Mouse (Mus musculus) 416B (cell line): ENCODE results near the gene Farsa.
A peak's percentile ranks its signal among the peaks of the same experiment; 100 is the strongest.

Source experiments
- DNase-seq: peaks from one replicate; pipeline ENCODE4 v3.0.0; 2011; ENCODE audit warnings: low read depth

Gene Farsa

DNA sequence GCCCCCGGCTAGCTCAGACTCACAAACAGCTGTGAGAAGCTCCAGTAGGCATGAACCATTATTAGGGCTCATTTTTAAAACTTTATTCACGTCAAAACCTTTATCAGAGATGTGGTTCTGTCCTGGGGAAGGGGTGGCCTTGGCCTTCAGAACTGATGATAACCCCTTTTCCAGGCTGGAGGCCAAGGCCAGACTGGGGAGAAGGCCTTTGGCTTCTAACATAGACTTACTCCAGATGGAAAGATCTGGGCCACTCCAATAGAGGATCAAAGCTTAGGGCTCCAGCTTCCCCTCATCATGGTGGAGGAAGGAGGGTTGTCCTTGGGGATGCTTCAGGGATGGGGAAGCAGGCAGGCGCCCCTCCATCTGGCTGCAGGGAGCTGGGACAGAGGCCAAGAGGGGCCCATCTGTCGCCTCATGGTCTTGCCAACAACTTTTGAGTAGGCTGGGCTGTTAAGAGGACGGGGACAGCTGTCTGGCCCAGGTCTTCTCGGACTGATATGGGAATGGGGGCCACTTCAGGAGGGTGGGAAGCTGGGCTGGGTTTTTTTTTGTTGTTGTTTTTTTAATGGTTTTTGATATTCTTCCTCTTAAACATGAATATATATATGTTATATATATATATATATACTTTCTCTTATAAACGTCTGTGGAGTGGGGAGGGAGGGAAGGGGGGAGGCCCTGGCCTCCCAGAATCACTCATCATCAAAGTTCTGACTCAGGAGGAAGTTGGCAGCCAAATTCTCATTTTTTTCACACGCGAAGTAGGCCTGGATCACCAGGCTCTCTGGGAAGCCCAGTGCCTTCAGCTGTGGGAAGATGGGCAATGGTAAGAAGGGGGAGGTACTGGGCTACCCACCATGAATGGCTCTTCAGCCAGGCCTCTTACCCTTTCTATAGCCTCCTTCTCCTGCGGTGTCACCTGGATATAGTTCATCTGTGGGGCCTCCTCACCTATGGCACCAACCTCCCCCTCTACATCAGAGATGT is 21.6 kb upstream of the Farsa start:
- no peak for DNase-seq

DNA sequence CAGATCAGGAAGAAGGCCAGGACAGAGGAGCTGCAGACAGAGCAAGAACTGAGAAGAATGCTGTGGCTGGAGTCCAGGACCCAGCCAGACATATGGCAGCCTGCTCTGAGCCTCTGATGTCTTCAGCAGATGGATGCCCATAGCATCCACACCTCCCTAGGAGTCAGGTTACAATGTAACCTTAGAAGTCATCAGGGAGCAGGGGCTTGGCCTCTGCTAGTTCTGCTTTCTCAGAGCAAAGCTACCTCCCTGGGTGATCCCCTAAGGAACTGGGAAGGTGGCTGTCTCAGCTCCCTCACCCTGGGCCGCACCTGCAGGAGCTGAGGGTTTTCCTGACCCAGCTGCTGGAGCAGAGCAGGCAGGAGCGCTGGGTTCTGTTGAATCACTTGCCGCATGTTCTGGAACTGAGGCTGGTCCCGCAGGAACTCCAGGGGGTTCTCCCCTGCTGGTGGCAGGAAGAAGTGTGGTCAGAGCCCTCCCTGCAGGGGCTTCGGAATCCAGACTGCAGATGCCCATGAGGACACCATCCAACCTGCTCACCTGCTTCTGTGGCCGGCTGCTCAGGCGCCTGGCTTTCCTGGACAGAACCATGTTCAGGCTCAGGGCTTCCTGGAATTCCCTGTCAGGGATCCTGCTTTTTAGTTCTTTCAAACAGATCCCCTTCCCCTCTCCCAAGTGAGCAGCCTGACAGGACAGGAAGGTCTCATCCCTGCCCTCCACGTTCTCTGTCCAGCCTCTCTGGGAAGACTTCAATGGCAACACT is 19.5 kb upstream of the Farsa start:
- peak; percentile 59 for DNase-seq

DNA sequence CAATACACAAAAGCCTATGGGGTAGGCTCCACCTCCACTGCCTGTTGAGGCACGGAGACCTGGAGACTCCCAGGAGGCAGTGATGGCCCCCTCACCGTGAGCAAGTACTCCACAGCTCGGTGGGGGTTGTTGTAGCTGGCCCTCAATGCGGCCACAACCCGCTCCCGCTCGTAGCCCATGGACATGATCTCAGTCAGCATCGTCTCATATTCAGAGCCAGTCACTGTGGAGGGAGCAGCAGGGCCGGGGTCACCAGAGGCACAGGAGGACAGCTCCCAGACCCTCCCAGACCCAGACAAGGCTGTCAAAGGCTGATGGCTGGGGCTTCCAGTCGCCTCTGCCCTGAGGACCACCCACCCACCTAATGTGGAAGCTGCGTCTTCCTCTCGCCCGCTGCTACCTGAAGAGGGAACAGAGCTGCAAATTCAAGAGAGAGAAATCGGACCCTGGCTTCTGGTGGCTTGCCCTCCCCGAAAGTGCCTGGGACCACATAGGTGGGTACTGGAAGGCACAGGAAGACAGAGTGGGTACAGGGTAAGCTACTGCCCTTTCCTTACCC is 18.8 kb upstream of the Farsa start:
- DNase-seq, result no peak

DNA sequence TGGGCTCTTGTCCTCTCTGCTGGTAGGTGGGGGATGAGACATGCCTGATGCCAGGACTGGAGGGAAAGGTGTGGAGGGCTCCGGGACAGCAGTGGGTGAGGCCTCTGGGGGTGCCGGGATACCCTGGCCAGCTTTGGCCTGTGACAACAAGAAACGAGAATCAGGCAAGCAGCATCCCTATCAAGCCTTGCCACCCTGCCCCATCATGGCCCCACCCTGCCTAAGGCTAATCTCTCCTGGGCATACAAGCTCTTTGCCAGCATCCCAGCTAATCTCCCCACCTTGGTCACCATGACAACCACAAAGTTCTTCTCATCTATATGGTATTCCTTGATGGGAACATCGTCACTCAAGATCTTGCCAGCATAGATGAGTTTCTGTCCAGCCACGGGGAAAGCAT is 18.3 kb upstream of the Farsa start:
- no peak for DNase-seq

DNA sequence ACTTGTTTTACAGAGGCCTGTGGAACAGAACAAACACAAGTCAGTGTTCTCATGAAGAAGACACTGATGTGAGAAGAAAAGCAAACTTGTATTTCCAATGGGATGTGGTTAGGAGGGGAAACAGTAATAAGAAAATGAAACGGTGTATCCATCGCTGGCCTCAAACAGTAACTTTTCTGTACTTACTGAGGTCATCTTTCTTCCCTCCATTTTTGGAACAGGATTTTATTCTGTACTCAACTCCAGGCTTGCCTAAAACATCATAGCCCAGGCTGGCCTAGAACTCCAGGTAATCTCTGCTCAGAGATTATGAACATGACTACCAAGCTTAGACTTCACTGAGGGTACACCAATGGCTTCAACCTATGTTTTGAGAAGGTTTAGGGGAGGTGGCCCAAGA is 17.4 kb upstream of the Farsa start:
- no peak for DNase-seq

DNA sequence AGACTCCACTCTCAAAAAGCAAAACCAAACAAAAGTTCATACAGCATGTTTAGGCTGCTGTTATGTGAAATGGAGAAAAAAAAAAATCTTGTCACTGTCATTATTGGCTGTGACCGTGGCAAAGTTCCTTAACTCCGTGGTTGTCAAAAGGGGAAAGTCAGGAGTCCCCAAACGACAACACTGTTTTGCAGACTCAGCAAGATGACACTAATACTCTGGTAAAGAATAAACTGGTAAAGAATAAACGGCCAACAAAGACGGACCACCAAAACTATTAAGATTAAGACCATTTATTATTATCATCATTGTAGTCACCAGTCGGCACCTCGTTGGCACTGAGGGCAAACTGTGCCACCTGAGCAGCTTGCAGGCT is 16.9 kb upstream of the Farsa start:
- no peak for DNase-seq

DNA sequence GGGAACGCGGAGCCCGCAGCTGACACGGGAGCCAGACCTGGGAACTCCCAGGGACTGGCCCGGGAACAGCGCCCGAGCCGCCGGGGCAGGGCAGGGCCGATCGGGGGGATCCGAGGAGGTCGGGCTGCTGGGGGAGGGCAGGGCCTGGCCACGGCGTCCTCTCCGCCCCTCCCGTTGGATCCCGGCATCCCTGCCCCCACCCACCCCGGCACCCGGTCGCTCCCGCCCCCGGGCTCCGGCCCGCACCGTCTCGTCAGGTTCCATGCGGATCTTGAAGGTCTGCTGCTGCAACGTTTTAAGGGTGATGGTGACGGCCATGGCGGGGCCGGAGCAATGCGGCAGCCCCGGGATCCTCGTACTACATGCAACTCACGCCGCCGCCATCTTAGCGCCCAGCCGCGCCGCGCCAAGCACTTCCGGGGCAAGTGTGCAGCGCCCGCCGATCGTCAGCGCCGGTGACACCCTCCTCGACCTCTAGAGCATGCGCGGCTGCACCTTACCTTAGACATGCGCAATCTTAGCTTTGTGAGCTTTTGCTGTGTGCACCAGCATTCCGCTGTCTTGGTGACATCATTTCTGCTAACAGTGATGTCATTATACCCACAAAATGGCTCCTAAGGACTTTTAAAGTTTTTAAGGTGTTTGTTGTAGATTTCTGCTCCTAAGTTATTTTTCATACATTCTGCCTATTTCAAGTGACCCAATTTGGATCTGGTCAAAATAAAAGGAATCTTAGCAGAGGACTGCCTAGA is 16.4 kb upstream of the Farsa start, which contains the start of gene Rad23a:
Gene Rad23a (minus strand): TSS at position 418 of the 752 bp plus-strand sequence.
- DNase-seq, result peak; percentile 98

DNA sequence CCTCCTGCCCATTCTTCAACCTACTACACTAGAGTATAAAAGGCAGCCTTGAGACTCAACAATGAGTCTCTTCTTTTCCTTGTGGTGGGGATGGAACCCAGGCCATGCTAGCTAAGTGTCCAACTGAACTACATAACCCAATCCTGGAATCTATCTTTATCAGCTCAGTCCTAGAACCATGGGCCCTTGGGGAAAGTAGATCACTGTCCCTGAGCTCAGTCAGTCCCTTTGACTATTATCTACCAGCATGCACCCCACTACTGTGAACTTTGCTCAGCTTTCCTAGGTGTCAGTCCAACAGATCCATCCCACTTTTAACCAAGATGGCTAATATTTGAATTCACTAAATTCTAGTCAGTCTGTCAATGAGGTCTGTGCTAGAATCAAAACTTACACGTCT is 15.3 kb upstream of the Farsa start:
- no peak for DNase-seq

DNA sequence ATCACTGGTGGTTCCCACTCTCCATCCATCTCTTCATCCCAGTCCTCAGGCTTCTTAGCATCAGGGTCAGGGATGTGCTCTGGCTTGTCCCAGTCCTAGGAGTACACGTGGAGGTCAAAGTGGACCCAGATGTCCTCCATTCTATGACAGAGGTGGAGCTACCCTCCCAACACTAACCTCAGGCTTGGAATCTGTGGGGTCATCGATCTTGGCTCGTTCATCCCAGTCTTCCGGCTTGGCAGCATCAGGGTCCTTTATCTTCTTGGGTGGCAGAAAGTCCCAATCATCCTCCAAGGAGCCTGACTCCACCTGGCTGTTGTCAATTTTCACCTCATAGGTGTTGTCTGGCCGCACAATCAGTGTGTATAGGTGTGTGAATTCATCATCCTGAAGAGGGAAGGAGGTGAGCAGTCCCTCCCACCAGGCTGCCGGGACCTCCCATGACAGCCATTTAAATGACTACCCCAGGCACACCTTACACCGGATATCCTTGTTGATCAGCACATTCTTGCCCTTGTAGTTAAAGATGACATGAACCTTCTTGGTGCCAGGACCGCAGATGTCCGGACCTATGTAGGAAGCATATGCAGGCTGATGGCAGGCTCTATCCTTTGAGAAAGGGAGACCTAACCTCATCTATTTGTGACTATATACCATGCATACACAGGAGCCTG is 12.3 kb upstream of the Farsa start:
- DNase-seq, result no peak

DNA sequence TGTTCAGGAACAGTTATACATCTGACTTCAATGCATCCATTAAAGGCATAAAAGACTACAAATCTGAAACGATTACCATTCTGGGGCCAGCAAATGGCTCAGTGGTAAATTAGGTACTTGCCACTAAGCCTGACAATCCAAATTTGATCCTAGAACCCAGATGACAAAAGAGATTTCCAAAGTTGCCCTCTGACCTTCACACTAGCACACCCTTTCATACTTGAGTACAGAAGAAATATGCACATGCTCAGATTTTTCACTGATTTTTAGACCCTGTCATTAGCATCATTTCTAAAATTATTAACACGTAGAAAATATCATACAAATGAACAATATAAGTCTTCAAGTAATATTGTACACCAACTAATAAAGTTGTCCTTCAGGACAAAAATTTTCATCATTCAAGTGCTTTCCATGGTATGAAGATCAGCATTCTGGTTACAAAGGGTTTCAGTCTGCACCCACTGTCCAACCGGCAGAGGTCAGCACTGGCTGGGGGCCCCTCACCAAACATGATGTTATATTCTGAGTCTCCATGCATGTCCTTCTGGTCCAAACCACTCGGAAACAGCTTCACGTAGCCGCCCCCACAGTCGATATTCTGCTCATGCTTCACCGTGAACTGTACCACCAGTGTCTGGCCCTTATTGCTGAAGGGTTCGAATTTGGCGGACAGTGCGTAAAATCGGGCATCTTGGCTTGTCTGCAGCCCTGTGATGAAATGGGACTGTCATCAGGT is 11.3 kb upstream of the Farsa start:
- peak; percentile 72 for DNase-seq

DNA sequence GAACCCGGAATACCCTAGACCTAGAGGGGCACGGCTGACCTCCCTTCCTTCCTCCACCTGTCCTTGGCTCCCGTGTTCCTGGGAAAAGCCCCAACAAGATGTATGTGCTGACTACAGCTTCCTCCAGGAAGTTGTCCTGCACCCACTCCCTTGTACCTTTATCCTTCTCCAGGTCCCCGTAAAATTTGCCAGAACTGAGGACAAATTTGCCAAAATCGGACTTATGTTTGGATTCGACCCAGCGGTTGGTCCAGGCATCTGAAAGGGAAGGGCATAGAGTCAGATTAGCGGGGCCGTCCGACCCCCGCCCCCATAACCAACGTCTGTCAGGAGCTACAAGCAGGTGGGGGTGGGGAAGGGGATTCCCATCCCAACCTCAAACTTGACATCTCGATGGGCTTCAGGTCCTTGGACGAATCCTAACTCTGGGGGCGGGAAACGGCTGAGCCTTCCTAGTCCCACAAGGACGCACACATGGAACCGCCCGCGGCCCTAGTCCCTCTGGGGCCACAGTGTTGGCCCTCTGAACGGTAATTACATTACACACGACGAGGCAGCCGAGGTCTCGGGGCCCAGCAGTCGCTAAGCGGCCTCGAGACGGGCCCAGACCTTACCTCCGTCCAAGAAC is 10.6 kb upstream of the Farsa start:
- no peak for DNase-seq

DNA sequence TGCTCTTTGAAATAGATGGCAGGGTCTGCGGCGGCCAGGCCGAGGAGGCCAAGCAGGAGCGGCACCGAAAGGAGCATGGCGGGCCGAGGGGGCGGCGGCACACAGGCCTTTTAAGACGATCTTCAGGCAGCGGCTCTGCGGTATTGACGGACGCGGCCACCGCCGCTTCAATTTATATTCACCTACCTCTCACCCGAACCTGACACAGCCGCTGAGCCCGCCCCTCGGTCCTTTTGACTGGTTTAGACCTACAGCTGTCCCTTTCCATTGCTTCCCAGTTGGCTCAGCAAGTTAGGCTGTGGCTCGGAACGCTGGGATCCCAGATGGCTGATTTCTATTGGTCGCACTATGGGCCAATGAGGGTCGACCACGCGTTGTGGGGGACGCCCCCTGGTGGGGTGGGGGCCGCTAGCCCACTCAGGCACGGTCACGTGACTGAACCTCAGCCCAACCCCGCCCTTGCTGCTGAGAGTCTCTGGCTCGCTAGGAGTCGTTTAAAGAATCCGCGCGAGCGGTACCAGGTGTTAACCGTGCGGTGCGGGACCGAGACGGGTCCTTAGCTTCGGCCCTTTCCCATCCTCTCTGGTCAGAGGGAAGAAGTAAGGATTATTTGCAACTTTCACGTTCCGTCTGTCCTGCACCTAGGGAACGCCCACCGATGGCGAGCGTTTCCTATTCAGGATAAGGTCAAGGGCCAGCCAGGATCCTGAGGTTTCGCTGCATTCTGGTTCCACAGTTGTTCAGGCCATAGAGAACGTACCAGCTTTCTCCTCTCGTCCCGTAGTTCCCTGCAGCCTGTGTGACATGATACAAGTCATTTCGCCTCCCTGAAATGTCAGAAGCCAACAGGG is 9.8 kb upstream of the Farsa start, which contains the start of gene Calr:
Gene Calr (minus strand): TSS at position 213 of the 851 bp plus-strand sequence.
- DNase-seq, result peak; percentile 100

DNA sequence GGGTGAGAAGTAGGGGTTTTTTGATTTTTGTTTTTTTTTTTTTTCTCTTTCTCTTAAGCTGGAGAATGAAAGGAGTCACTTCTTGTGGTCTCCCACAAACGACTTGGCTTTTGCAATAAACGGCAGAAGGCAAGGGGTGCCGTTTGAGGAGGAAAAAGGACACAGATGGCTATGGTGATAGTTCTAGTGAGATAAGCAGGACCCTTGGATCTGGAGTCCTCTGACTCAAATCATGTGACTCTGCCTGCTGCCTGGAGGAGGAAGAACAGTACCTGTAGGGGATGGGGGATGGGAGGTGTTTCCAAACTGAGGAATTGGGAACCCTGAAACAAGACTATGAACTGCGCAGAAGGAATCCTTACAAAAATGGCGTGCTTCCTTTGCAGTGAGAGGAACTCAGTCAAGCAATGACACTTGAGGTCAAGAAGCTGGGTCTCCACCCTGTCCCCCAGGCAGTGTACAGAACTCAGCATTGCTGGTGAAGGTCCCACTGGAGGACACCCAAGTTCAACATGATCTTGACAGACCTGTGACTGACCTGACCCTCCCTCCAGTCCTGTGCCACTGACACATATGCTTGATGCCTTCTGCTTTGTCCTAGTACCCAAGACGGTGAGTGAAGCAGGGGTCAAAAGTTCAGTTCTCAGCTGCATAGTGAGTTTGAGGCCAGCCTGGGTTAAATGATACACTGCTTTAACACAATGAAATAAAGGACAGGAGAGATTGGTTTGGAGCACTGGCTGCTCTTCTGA is 8.9 kb upstream of the Farsa start:
- peak; percentile 99 for DNase-seq

DNA sequence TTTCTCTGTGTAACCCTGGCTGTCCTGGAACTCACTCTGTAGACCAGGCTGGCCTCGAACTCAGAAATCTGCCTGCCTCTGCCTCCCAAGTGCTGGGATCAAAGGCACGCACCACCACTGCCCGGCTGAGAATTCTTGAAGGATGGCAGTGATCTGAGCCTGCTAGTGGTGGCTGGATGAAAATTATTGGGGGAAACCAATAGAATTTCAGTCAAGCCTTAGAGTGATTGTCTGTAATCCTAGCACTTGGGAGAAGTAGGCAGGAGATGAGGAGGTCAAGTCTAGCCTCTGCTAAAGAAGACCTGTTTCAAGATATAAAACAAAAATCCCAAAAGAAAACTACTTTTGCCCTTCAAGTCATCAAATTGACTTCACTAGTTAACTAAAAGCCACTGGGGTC is 355 bp upstream of the Farsa start:
- no peak for DNase-seq

DNA sequence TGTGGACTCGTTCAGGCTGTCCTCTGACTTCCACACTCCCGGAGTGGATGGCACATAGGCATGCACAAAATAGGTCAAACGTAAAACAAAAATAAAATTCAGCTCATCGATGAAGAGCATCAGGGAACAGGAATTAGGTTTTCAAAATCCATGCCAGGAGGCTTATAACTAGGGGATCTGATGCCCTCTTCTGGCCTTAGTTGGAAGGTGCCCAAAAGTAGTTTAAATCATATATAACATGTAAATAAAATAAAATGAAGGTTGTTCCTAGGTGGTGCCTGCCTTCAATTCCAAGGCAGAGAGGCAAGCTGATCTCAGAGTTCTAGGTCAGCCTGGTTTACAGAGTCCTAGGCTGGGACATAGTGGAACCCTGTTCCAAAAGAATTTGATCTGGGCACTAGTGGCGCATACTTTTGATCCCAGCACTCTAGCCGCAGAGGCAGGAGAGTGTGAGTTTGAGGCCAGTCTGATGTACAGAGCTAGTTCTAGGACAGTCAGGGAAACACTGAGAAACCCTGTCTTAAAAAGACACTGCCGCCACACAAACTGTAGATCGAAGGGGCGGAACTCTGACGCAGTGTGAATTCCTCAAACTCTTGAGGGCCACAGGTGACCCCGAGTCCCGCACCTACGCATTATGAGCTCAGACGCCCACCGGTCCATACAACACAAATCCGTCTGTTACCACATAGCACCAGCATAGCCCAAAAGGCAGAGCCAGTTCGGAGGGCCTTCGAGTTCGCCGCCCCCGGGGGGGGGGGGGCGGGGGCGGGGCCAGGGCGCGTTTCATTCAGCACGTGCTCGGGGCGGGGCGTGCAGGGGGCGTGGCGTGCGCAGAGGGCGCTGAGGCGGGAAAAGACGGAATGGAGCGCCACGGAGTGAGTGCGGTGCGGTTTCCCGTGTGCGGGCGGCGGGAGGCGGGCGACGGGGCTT is 14.9 kb downstream of the Farsa start, which contains the start of gene Syce2:
Gene Syce2 (plus strand): TSS at position 736 of the 933 bp plus-strand sequence.
- DNase-seq, result peak; percentile 90

DNA sequence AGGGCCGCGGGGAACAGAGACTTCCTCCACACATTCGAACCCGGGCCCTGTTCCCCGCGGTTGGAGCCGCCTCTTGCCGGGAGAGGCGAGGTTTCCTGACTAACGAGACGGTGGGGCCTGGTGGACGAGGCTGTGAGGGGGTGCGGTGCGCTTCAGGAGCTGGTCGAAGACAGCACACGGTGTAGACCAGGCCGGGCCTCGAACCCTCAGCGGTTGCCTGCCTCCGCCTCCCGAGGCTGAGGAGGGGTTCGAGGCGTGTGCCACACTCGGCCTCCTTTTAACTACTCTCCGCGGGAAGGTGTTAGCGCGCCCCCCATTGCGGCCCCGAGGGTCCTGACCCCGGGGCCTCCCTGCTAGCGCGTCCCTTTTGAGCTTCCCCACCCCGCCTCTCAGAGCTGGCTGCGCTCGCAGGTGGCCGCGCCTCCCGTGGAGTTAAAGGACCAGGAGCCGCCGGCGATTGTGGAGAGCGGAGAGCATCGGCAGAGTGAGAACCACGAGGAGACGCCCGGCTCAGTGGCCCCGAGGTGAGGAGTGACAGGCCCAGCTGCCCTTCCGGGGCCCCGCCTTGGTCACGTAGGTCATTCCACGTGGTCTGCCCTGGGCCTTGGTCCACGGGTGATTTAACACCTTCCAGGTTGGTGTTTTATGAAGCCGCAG is 15.6 kb downstream of the Farsa start:
- peak; percentile 64 for DNase-seq

DNA sequence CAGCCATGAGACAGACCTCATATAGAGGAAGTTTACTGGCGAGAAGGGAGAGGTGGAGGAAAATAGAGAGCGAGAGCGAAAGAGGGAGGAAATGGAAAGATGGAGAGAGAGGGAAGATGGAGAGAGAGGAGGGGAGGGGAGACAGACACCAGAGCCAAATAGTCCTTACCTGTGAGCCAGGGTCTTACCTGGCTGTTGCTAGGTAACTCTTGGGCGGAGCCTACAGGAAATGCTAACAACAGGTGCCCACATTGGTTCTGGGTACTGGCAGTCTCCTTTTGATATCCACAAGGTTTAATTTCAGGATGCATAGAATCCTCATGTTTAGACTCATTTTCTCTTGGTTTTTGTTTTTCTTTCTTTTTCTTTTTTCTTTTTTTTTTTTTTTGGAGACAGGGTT is 16.2 kb downstream of the Farsa start:
- no peak for DNase-seq
